Mouse (Mus musculus) induced T-regulatory cell, adult 2 months (primary cell): ENCODE measurements around the gene Kncn.

Experiments used
- DNase-seq: peaks from one replicate; pipeline ENCODE4 v3.0.0-alpha.2; 2012; ENCODE audit warnings: low read depth

Kncn gene

GRCm38 (mm10) chr4:115937061-115937976 is 53.1 kb downstream of the Kncn start:
- DNase-seq, result peak; percentile 12

- DNase-seq, result peak; percentile 14
Observed at GRCm38 (mm10) chr4:115938276-115939160, 54.3 kb downstream of the Kncn start.
